Mouse (Mus musculus) bone marrow, adult 2 months (tissue): Measurements from ENCODE around the gene Exog. TPM values are rescaled to one million over a fixed set of nuclear protein-coding genes. Genes with fewer than 3 reads are reported as not detected.

Experiments used
- H3K27ac ChIP-seq: fragments of 200-500 bp; 2 replicates; pipeline ENCODE4 v1.5.1; 2012; ENCODE audit warnings: low read depth, mild to moderate bottlenecking, control low read depth, inconsistent platforms, low read length; ENCODE audit not compliant: control insufficient read depth, poor library complexity, insufficient read depth
- H3K4me1 ChIP-seq: fragments of 200-500 bp; 2 replicates; pipeline ENCODE4 v1.6.1; 2011; ENCODE audit warnings: low read length; ENCODE audit not compliant: control insufficient read depth, insufficient read depth
- H3K4me3 ChIP-seq: fragments of 200-500 bp; replicated peaks from 2 replicates; pipeline ENCODE3; 2011; ENCODE audit warnings: mild to moderate bottlenecking, low read depth, low read length, control low read depth; ENCODE audit not compliant: control insufficient read depth
- CTCF ChIP-seq: fragments of 200-500 bp; IDR thresholded peaks from 2 replicates; pipeline ENCODE4 v1.5.1; 2011; ENCODE audit warnings: low read length, control low read depth; ENCODE audit not compliant: control insufficient read depth, insufficient read depth
- POLR2A ChIP-seq: fragments of 200-500 bp; IDR thresholded peaks from 2 replicates; pipeline ENCODE4 v1.6.1; 2011; ENCODE audit warnings: low read depth, mild to moderate bottlenecking, control low read depth, low read length, borderline replicate concordance; ENCODE audit not compliant: control insufficient read depth
- WGBS: fragments of 180-500 bp; shearing (Covaris S2); methylation state at CpG from one replicate; pipeline ENCODE4 v1.1.7; 2018; 5-methylcytosine and 5-hydroxymethylcytosine counted together
- polyA plus RNA-seq: library from polyadenylated mRNA; stranded (reverse); fragments of >200 nt; gene quantifications from 2 replicates; pipeline ENCODE4 v1.2.4, GENCODE M21; 2011; ENCODE audit warnings: low replicate concordance; ENCODE audit not compliant: missing spikeins, insufficient read depth, insufficient read length

The Exog gene
- polyA plus RNA-seq, 1 experiment, result 2.3 TPM

GRCm38 (mm10) chr9:119469691-119470353, 25.1 kb downstream of the Exog start:
- Histone ChIP-seq H3K4me3 (no peak overlapping the region), H3K4me1 (peaks cover 1% of the 10 kb centered on the region; the same call in 1 of the 2 replicates), H3K27ac (peak overlapping the region; percentile 49)
- 71% methylated on average over 8 of the region's 8 CpGs for WGBS
- TF ChIP-seq CTCF, result no peak
- peak; percentile 48; the same call in 1 of the 2 replicates for TF ChIP-seq POLR2A

GRCm38 (mm10) chr9:119472412-119472918, 27.7 kb downstream of the Exog start:
- H3K4me1 ChIP-seq, result 0 out of 2 replicates have a peak, but pooled peaks cover 1% of the 10 kb centered on the region
- no peak overlapping the region for H3K27ac ChIP-seq
- 90% methylated on average over 11 of the region's 11 CpGs for WGBS
- TF ChIP-seq POLR2A (no peak), CTCF (no peak)
- H3K4me3 ChIP-seq, result no peak overlapping the region

GRCm38 (mm10) chr9:119473011-119473410, 28.3 kb downstream of the Exog start:
- TF ChIP-seq CTCF, result no peak
- TF ChIP-seq POLR2A, result no peak
- H3K4me3 ChIP-seq, result no peak overlapping the region
- 92% methylated on average over 1 of the region's 1 CpGs for WGBS
- no peak overlapping the region for H3K27ac ChIP-seq
- H3K4me1 ChIP-seq, result 0 out of 2 replicates have a peak, but pooled peaks cover 1% of the 10 kb centered on the region

GRCm38 (mm10) chr9:119473608-119474164, 28.9 kb downstream of the Exog start:
- 76% methylated on average over 9 of the region's 9 CpGs for WGBS
- H3K4me3 ChIP-seq, result no peak overlapping the region
- 0 out of 2 replicates have a peak, but pooled peaks cover 1% of the 10 kb centered on the region for H3K4me1 ChIP-seq
- no peak for TF ChIP-seq POLR2A
- no peak for TF ChIP-seq CTCF
- H3K27ac ChIP-seq, result no peak overlapping the region

- TF ChIP-seq CTCF (no peak), POLR2A (no peak)
- H3K27ac ChIP-seq, result no peak overlapping the region
- 0 out of 2 replicates have a peak, but pooled peaks cover 1% of the 10 kb centered on the region for H3K4me1 ChIP-seq
- no peak overlapping the region for H3K4me3 ChIP-seq
- 73% methylated on average over 15 of the region's 15 CpGs for WGBS
These were observed 30.2 kb downstream of the Exog start for GRCm38 (mm10) chr9:119474717-119475611.

- no peaks in the 10 kb centered on the region for H3K4me1 ChIP-seq
- TF ChIP-seq CTCF (no peak), POLR2A (no peak)
- no peak overlapping the region for H3K4me3 ChIP-seq
- WGBS, result 24% methylated on average over 6 of the region's 6 CpGs
- no peak overlapping the region for H3K27ac ChIP-seq
These were observed 33.0 kb downstream of the Exog start for GRCm38 (mm10) chr9:119477754-119478153.

- no peaks in the 10 kb centered on the region for H3K4me1 ChIP-seq
- TF ChIP-seq CTCF, result no peak
- no peak for TF ChIP-seq POLR2A
- no peak overlapping the region for H3K4me3 ChIP-seq
- WGBS, result 40% methylated on average over 11 of the region's 11 CpGs
- no peak overlapping the region for H3K27ac ChIP-seq
These were observed 33.6 kb downstream of the Exog start for GRCm38 (mm10) chr9:119478345-119478744.

- Histone ChIP-seq H3K4me3 (no peak overlapping the region), H3K27ac (no peak overlapping the region), H3K4me1 (no peaks in the 10 kb centered on the region)
- TF ChIP-seq CTCF, result no peak
- no peak for TF ChIP-seq POLR2A
- WGBS, result 69% methylated on average over 8 of the region's 8 CpGs
These were observed 34.6 kb downstream of the Exog start for GRCm38 (mm10) chr9:119479297-119479696.
